Mouse (Mus musculus) left cerebral cortex, postnatal 10 days (tissue): ENCODE data around the gene Gpr152. TPM values are rescaled to one million over a fixed set of nuclear protein-coding genes. Genes with fewer than 3 reads are reported as not detected.

Source experiments
- DNase-seq, 2 experiments: peaks; one replicate each; pipeline ENCODE4 v3.0.0; 2021 to 2022; ENCODE audit warnings: low spot score in 2 of 2, mixed read lengths in 1 of 2; ENCODE audit errors: extremely low spot score in 1 of 2
- intact Hi-C: fragments of 180-260 bp; cut with DNase I; formaldehyde crosslinking; loops from one replicate; pipeline ENCODE4 v1.15.1; 2025
- total RNA-seq, 2 experiments: library from RNA; stranded (reverse); gene quantifications; 2 replicates each; pipeline ENCODE4 v1.2.3; 2021

Gene Gpr152
- total RNA-seq = not detected

GRCm38 (mm10) chr19:4139446-4139845, at the start of gene Gpr152:
Gene Gpr152, plus strand, starts transcription at chr19:4139787.
- DNase-seq = no peak
- intact Hi-C loops = no loop called here

GRCm38 (mm10) chr19:4090446-4090845, 49.1 kb upstream of the Gpr152 start:
- no peak for DNase-seq

GRCm38 (mm10) chr19:4091383-4091782, 48.2 kb upstream of the Gpr152 start:
- DNase-seq = no peak
- intact Hi-C loops = no loop called here

More at GRCm38 (mm10) chr19:4090446-4090845, 49.1 kb upstream of the Gpr152 start:
- intact Hi-C loops = no loop called here

GRCm38 (mm10) chr19:4092750-4093149, 46.8 kb upstream of the Gpr152 start:
- intact Hi-C loops = no loop called here
- DNase-seq = no peak

GRCm38 (mm10) chr19:4093772-4094171, 45.8 kb upstream of the Gpr152 start:
- intact Hi-C loops = no loop called here
- DNase-seq = no peak

GRCm38 (mm10) chr19:4094348-4094747, 45.2 kb upstream of the Gpr152 start:
- DNase-seq = no peak
- intact Hi-C loops = no loop called here

- intact Hi-C loops = no loop called here
- no peak for DNase-seq
These were observed 44.7 kb upstream of the Gpr152 start for GRCm38 (mm10) chr19:4094774-4095303.

GRCm38 (mm10) chr19:4095802-4096201, 43.8 kb upstream of the Gpr152 start:
- intact Hi-C loops = no loop called here
- no peak for DNase-seq

- DNase-seq = peak; percentile 99
- intact Hi-C loops = no loop called here
These were observed 42.7 kb upstream of the Gpr152 start, which contains the start of gene Cdk2ap2 for GRCm38 (mm10) chr19:4096642-4097440. Gene Cdk2ap2, plus strand, starts transcription at chr19:4097182.

- peak in 1 of 2 experiments; percentile 84 for DNase-seq
- intact Hi-C loops = no loop called here
These were observed 42.2 kb upstream of the Gpr152 start for GRCm38 (mm10) chr19:4097441-4097825.

GRCm38 (mm10) chr19:4098426-4098825, 41.2 kb upstream of the Gpr152 start:
- intact Hi-C loops = no loop called here
- DNase-seq = no peak

- intact Hi-C loops = no loop called here
- DNase-seq = peak; percentile 85 to 92
These were observed 40.5 kb upstream of the Gpr152 start for GRCm38 (mm10) chr19:4099056-4099455.

GRCm38 (mm10) chr19:4099837-4100717, 39.5 kb upstream of the Gpr152 start, which contains the start of gene Pitpnm1:
Gene Pitpnm1, plus strand, starts transcription at chr19:4099998.
- peak in 1 of 2 experiments; percentile 84 for DNase-seq
- intact Hi-C loops = loop anchor here (10.0 kb wide), 1 partner anchor 125 kb away; no protein-coding TSS in a partner anchor

GRCm38 (mm10) chr19:4100718-4101261, 38.8 kb upstream of the Gpr152 start:
- peak in 1 of 2 experiments; percentile 84 for DNase-seq
- intact Hi-C loops = loop anchor here (10.0 kb wide), 1 partner anchor 124 kb away; no protein-coding TSS in a partner anchor

GRCm38 (mm10) chr19:4101466-4101865, 38.1 kb upstream of the Gpr152 start:
- DNase-seq = no peak
- intact Hi-C loops = loop anchor here (10.0 kb wide), 1 partner anchor 123 kb away; no protein-coding TSS in a partner anchor

- intact Hi-C loops = loop anchor here (10.0 kb wide), 1 partner anchor 123 kb away; no protein-coding TSS in a partner anchor
These were observed 37.5 kb upstream of the Gpr152 start for GRCm38 (mm10) chr19:4102049-4102448.

GRCm38 (mm10) chr19:4102626-4103025, 37.0 kb upstream of the Gpr152 start:
- no peak for DNase-seq
- intact Hi-C loops = loop anchor here (10.0 kb wide), 1 partner anchor 122 kb away; no protein-coding TSS in a partner anchor

More at GRCm38 (mm10) chr19:4102049-4102448, 37.5 kb upstream of the Gpr152 start:
- no peak for DNase-seq

- intact Hi-C loops = loop anchor here (10.0 kb wide), 1 partner anchor 122 kb away; no protein-coding TSS in a partner anchor
These were observed 36.3 kb upstream of the Gpr152 start for GRCm38 (mm10) chr19:4103294-4103693.

More at GRCm38 (mm10) chr19:4103294-4103693, 36.3 kb upstream of the Gpr152 start:
- DNase-seq = no peak
